Mouse (Mus musculus) spleen, postnatal 4 days (tissue): ENCODE measurements around the gene Tgm5.
"Not testable (repeated sequence)": the region's sequence is repeated elsewhere in the genome, so short reads cannot be mapped to it uniquely, and the experiment has no call there.

Source experiments
- DNase-seq, 2 experiments: peaks; one replicate each; pipeline ENCODE4 v3.0.0; 2022; ENCODE audit warnings: low spot score in 2 of 2

The Tgm5 gene

GRCm38 (mm10) chr2:121041098-121041497, 44.5 kb downstream of the Tgm5 start:
- peak in 1 of 2 experiments; percentile 49 for DNase-seq

DNA sequence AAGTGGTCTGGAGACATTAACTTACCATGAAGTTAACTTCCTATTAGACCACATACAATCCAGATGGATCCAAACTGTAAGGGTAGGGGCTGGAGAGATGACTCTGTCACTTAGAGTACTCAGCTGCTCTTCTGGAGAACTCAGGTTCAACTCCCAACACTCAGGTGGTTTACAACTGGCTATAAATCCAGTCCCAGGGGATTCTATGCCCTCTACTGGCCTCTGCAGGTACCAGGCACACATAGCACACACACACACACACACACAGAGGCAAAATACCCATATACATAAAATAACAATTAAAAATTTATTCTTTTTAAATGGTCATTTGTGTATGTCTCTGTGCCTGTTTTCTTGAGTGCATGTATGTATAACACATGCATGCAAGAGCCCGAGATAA, 46.3 kb downstream of the Tgm5 start:
- DNase-seq, result no peak

GRCm38 (mm10) chr2:121038851-121039250, 46.8 kb downstream of the Tgm5 start:
- not testable (repeated sequence) for DNase-seq

- DNase-seq, result peak; percentile 79 to 80
Observed at GRCm38 (mm10) chr2:121036733-121037341, 48.8 kb downstream of the Tgm5 start, which contains the start of gene Epb42. Epb42 (minus strand) TSS chr2:121037072.

DNA sequence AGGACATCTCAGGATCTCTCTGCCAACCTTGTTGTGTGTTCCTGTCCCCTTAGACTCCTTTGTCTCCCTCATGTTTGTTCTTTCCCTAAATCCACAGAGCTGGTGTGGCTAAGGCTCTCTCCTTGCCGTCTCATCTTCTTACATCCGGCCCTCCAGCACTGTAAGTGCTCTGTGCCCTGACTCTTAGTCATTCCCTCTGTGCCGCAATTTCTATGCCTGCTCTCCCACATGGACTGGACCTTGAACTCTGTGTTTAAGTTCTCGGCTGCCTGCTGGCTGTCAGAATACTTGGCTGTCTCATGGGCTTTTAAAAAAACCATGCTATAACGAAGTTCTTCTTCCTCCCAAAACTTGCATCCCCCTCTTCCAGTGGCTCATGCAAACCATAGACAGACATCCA, 62.7 kb downstream of the Tgm5 start:
- DNase-seq, result no peak

DNA sequence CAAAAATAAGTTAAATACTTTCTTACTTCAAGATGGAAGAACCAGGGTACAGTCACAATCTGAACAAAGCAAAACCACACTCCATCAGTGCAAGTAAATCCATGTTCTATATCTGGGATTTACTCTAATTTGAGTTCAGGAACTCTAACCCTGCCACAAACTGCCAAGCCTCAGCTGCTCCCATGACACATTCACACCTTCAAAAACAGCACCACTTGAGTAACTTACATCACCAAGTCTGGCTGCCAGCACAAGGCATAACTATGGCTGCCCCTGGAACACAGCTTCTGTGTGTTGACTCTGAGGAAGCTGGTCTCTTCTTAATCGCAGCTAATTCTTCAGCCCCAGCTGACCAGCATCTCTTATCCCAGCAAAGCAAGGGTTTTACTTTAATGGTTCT, 68.5 kb downstream of the Tgm5 start:
- no peak for DNase-seq

DNA sequence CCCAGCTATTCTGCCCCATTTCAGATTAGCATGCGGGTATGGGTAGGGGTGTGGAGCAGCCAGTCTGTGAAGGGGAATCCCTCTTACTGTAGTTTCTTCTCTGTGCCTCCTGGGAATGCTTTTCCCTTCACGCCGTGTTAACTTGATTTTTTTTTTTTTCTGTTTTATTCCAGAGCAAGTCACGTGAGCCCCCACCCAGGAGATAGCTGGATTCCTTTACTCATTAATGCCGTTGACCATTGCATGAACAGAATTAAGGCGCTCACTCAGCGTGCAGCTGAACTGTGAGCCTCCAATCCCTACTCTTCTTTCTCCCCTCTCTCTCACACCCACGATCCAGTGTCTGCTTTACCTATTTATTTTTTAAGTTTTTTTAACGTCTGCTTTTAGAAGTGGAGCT, 69.4 kb downstream of the Tgm5 start:
- no peak for DNase-seq

DNA sequence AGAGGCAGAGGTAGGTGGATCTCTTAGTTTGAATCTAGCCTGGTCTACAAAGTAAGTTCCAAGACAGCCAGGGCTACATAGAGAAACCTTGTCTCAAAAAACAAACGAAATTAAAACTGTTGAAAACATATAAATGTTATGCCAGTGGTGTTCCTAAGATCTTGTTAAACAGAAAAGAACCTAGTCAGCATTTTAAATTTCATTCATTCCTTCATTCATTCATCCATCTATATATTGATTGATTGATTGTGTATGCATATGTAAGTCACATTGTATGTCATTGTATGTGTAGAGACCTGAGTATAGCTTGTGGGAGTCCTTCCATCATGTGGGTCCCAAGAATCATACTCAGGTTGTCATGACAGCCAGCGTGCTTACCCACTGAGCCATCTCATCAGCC, 70.1 kb downstream of the Tgm5 start:
- no peak for DNase-seq

GRCm38 (mm10) chr2:121012676-121013075, 73.0 kb downstream of the Tgm5 start:
- peak in 1 of 2 experiments; percentile 51 for DNase-seq

- peak in 1 of 2 experiments; percentile 53 for DNase-seq
Observed at GRCm38 (mm10) chr2:121009071-121009677, 76.5 kb downstream of the Tgm5 start.

DNA sequence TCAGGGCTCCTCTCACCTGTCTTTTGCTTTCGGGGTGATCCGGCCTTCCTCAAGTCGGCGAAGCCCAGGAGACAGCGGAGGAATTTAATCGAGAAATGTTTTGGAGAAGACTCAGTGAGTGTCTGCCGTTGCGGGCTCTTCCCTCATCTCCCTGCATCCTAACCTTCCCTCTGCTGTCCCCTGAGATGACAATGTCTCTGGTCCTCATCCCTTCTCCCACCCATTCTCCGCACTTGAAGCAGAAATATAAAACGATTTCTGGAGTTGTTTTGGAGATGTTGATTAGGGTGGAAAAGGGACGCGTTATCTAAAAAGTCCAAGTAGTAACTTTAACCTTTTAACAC, 77.0 kb downstream of the Tgm5 start:
- no peak for DNase-seq

DNA sequence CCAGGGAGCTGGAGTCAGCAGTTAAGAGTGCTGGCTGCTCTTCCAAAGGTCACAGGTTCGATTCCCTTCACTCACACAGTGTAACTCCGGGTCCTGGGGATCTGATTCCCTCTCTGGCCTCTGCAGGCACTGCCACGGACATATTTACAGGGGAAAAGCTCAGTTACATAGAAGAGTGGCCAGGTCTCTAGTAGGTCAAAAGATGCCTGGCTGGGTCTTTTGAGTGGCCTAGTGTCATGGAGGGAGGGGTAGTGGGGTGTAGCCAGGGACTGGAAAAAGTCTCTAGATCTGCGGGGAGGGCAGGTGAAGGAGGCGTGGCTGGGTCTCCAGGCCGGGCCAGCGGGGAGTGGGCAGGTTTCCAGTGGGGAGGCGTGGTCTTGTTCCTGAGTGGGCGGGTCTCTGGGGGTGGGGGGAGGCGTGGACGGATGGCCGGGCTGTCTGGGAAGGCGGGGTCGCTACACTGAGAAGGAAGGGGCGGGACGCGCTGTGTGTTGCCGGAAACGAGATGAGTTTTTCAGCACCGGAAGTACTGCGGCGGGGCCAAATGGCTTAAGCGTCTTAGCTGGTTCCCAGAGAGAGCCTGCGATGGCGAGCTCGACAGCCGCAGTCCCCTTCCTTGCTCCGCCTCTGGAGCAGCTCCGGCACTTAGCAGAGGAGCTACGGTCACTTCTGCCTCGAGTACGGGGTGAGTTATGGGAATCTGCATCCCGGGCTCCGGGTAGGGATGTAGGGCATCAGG, 77.5 kb downstream of the Tgm5 start, which contains the start of gene Ccndbp1:
TSS of gene Ccndbp1 (plus strand) at position 479 of the 739 bp plus-strand sequence.
- DNase-seq, result peak; percentile 92 to 94

- DNase-seq, result peak in 1 of 2 experiments; percentile 52
Observed at GRCm38 (mm10) chr2:121006986-121007385, 78.7 kb downstream of the Tgm5 start.

DNA sequence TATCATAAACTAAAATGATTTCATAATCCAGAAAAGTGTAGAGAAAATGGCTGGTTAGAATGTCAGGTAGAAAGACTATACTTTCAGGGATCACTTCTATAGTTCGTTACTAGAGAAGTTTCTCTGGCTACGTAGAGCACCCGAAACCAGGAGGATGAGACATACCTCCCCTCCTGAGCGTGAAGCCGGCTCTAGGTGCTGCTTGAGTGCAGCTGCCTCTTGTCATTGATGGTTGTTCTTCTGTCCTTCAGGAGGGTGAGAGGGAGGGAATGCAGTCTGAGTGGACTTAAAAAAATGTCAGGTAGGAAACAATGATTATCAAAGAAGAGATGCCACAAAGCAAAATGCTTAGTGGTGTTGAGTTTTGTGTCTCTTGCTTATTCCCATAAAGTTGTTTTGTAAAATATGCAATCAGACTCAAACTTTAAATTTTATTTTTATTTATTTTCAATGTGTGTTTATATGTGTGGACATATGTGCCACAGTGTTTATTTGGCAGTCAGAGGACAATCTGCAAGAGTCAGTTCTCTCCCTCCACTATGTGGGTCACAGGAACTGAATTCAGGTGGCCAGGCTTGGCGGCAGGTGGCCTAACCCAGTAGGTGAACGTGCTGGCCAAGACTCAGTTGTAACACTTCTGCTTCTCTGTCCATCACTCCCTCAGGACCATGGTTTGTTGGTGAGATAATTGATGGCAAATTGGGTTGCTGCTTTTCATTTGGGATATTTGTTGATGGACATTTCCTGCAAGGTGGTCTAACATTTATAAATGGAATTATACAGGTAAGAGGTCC, 81.4 kb downstream of the Tgm5 start:
- DNase-seq, result no peak

DNA sequence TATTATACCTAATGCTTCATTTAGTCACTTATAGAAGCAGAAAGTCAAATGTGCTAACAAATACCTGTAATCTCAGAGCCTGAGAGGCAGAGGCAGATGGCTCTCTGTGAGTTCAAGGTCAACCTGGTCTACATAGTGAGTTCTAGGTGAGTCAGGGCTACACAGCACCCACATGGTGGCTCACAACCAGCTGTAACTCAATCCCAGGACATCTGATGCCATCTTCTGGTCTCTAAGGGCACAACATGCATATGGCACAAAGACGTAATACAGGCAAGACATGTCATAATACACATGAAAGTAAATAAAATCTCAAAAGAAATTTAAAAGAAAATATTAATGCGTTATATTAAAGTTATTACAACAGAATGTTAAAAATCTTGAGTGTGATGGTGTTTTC, 82.1 kb downstream of the Tgm5 start:
- no peak for DNase-seq

DNA sequence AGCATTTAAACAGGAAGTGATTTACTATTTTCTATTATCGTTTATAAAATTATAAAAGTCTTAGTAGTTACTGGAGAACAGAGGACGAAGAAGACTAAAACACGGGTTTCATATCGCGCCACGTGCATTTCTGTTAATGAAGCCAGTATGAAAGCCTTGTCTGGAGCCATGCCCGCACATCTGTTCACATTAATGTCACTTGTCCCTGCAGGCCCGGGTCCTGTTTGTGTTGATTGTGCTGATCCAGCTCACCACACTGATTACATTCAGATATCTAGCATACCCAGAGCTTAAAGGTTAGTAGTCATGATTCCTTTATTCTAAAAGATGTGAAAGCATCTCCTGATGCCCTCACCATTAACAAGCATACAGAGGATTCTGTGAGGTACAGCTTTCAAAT, 86.8 kb downstream of the Tgm5 start:
- DNase-seq, result no peak

GRCm38 (mm10) chr2:120996607-120997006, 89.0 kb downstream of the Tgm5 start:
- DNase-seq, result not testable (repeated sequence)
